Mouse (Mus musculus) cortical plate, adult 2 months (tissue): ENCODE measurements around the gene Shank1.

Source experiments
- CTCF ChIP-seq: fragments of 200-500 bp; IDR thresholded peaks from 2 replicates; pipeline ENCODE4 v1.5.1; 2011; ENCODE audit warnings: mild to moderate bottlenecking, control low read depth, low read length; ENCODE audit not compliant: insufficient read depth; ENCODE audit errors: extremely low read depth
- POLR2A ChIP-seq: fragments of 200-500 bp; IDR thresholded peaks from 2 replicates; pipeline ENCODE4 v1.6.1; 2011; ENCODE audit warnings: mild to moderate bottlenecking, low read length, control low read depth; ENCODE audit not compliant: insufficient read depth; ENCODE audit errors: extremely low read depth

- TF ChIP-seq CTCF (no peak), POLR2A (no peak)
These were observed 82.3 kb downstream of the Shank1 start for GRCm38 (mm10) chr7:44392341-44392740.
